Mouse (Mus musculus): ENCODE results near the gene Atp13a4.
A peak's percentile ranks its signal among the peaks of the same experiment; 100 is the strongest.

Gene Atp13a4

DNA sequence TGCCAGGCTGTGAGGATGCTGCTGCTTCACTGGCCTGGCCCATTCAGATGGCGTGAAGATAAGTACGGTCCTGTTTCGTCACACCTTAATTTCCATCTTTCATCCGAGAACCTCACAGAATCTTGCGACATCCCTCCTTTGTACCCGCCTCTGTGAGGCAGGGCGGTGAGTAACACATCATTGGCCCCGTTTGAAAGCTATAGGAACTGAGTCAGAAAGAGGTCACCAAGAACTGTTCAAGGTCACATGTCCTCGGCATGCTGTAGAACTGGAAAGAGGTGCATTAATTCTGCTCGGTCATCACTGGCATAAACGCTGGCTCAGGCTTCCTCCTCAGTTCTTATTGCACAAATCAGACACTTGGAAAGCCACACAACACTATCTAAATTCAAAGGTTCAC lies at the start of gene Atp13a4:
Gene Atp13a4 (minus strand): TSS at position 36 of the 400 bp plus-strand sequence.
- DNase-seq (ENCODE audit: low spot score) = no peak

DNA sequence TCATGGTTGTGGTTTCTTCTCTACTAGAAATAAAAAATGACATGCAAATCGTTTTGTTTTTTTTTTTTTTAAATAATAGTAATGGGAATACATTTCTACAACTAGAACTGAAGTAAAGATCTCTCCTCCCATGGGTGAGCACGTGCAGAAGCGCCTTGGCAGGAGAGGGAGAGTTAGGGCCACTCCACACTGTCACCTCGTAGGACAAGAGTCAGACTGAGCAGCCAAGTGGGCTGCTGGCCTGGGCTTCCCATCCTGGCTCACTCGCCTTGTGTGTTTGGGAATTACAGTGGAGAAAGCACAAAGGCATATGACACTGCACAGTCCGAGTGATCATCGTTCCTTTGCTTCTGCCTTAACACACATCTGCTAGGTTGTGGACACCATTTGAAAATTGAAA lies 47.5 kb upstream of the Atp13a4 start:
- DNase-seq (ENCODE audit: low spot score) = no peak

DNA sequence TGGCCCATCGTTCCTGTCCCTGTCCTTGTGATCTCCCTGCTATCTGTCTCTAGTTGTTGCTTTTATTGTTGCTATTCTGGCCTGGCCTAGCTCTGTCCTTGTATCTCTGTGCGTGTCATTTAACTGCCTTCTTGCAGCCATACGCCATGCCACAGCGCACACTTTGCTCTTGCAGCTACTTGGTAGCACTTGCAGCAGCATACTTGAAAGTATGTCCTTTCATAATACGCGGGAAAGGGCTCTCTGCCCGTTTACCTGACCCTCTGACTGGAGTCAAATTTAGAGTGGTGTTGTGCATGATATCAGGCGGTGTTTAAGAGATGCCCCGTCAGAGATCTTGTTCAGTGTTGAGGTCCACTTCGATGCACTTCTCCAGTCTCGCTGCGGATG lies 35.1 kb upstream of the Atp13a4 start:
- DNase-seq (ENCODE audit: low spot score) = peak; percentile 17

DNA sequence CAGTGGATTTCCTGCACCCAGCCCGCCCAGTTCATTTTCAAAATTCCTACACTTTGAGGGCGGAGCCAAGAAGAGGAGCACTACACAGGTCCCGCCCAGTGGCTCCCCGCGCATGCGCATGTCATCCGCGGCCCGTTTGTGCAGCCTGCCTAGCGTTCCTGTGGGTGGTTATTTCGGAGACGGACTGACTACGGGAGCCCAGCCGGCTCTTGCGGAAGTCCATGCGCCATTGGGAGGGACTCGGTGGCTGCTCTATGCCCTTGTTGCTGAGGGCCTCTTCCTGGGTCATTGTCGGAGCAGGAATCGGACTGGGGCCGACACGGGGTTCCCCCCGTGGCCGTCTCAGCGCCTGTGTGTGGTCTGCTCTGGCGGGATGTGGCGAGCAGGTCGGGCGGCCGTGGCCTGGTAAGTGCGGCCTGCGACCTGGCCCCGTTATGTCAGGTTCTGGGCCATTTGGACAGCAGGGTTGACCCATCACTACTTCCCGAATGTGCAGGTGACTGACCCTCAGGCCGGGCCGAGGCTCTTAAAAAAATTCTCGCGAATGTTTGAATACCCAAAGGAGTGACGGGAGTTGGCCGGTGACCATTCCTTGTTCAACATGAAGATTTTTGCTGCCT lies 34.6 kb upstream of the Atp13a4 start, which contains the start of gene Opa1:
Gene Opa1 (plus strand): TSS at position 168 of the 620 bp plus-strand sequence.
- peak; percentile 95 for DNase-seq (ENCODE audit: low spot score)

DNA sequence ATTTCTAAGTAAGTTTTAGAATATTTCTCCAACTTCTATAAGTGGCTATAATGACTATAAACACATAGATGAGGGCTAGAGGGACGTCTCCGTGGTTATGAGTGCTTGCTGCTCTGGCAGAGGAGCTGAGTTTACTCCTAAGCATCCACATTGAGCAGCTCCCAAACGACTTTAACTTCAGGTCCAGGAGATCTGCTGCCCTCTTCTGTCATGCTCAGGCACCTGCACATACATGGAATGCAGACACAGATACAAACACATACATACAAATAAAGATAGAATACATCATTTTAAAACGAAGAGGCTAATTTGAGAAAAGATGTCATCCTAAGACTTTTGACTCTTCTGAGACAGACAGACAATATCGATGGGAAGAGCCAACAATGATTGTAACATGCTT lies 31.0 kb upstream of the Atp13a4 start:
- DNase-seq (ENCODE audit: low spot score) = no peak

DNA sequence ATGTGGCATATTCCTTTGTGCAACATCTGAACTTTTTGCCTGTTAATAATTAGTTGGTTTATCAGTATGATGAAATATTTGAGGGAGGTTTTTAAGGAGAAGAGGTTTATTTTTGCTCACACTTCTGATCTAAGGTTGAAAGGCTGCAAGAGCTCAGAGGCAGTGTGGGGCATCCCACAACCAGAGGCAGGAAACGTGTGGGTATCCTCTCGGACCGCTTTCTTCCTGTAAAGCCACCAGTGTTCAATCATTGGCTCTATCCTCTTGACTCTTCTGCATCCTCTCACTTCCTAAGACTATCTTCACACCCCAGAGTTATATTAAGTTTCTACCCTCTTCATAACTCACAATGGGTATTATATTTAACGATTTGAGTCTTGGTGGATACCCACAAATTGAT lies 29.3 kb upstream of the Atp13a4 start:
- no peak for DNase-seq (ENCODE audit: low spot score)

DNA sequence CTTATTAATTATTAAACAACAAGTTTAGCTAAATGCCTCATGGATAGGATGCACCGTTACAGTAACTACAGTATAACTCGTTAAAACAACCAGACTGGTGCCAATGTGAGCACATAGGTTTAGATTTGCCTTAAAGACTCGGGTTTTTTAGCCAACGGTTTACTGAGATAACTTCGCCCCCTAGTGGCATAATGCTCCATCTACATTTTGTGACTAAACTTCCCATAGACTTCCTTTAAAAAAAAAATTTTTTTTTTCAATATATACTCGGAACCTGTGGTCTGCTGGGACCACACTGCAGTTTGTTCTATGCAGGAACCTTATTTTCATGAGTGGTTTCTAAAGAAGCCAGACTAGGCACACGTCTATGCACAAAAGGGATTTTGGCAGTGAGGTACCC lies 16.2 kb upstream of the Atp13a4 start:
- peak; percentile 22 for DNase-seq (ENCODE audit: low spot score)

DNA sequence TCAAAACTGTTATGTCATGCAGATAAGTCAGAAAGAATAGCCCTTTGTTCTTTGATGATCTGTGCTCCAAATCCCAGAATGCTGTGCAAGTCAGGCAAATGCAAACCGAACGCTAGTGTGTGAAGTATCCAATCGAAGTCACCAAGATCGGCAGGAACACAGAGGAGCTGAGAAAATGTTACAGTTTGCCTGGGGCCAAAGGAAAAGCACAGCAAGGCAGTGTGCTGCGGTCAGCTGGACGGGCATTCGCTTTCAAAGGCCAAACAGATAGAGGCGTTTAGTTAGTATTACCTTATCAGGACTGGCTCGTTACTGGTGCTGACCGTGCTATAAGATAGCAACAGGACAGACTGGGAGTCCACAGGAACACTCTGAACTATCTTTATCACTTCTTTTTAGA lies 15.8 kb upstream of the Atp13a4 start:
- no peak for DNase-seq (ENCODE audit: low spot score)

DNA sequence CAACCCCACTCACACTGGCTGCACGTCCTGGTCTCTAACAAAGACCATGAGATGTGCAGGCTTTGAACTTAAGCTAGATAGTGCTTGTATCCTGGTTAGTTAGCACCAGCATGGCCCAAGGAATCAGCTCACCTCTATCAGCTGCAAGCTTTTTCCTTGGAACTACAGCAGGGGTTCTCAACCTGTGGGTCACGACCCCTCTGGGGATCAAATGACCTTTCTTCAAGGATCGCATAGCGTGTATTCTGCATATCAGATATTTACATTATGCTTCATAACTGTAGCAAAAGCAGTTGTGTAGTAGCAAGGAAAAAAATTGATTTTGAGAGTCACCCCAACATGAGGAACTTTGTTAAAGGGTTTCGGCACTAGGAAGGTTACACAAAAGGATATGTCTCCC lies 15.0 kb upstream of the Atp13a4 start:
- DNase-seq (ENCODE audit: low spot score) = no peak

DNA sequence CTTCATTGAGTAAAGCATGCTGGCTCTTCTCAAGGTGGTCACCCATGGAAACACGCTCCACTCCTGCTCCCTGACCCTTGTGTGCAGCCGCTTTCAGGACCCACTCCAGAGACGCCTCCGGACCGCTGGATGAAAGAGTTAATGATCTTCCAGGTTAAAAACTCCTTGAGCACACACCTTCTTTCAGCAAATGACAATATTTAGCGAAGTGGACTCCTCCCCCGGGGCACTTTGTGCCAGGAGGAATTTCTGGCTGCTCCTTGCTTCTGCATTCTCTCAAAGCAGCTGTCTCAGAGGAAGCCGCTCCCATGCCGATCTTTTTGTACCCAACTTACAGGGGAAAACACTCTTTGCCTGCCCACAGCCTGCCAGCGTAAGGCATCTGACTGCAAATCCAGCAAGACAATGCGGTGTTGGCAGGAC lies 3.4 kb downstream of the Atp13a4 start:
- no peak for DNase-seq (ENCODE audit: low spot score)

DNA sequence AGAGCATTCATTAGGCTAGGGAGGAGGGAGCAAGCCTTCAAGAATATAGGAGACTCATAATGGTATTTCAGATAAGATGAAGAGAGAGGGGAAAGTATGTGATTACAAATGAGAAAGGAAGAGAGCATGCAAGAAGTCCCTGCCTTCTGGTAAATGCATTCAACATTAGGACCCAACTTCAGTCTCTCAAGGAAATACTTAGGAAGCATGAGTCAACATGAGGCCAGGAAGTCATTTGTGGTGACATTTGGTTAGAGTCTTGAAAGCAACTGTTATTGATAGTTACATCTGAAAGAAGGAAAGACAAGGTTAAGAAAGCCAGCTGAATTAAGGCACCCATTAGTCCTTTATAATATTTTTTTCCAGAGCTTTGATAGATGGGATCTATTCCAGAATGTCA lies 4.8 kb downstream of the Atp13a4 start:
- no peak for DNase-seq (ENCODE audit: low spot score)

DNA sequence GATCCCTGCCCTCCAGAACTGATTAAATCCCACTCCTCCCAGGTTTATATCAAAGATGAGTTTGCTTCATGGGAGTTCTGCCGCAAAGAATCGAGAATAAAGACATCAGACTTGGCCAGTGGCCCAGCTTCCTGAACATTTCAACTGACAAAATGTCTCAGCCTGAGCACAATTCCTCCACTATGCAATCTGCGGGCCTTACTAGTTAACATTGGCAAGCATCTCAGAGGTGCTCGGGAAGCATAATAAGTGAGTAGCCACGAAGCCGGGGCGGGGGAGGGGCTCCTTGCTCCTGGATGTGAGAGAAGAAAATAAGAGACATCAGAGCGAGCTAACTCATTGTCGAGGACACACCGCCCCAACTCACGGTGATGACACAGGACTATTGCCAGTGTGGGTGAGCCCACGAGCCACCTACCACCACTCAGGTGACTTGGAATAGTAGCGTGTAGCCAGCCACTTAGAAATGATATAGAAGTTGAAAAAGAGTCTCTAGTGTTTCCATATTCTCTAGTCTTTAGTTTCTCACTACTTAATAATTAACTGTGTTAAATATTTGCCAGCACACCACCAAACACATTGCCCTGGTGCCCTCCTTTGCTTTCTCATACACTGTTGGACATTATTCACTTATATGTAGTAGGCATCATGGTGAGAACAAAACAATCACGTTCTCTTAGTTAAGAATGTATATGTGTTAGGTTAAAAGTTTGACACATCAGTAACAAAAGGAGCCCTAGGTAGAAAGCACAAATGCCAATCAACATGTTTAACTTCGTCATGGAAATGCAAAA lies 8.1 kb downstream of the Atp13a4 start:
- no peak for DNase-seq (ENCODE audit: low spot score)

DNA sequence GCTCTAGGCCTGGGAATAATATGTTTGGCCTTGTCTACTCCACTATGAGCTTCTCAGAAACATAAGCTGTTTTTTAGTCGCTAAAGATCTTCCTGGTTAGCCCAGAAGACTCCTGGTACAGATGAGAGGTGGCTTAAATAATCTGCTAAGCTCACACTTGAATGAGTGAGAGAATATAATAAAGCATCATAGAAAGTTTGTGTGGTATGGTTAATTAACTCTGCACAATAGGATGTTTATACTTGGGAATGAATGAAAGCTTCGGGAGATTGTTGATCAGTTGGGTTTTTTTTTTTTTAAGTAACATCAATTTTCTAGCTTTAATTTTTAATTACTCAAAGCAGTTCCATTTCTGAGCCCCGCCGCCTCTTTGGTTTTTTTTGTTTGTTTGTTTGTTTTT lies 8.8 kb downstream of the Atp13a4 start:
- no peak for DNase-seq (ENCODE audit: low spot score)

DNA sequence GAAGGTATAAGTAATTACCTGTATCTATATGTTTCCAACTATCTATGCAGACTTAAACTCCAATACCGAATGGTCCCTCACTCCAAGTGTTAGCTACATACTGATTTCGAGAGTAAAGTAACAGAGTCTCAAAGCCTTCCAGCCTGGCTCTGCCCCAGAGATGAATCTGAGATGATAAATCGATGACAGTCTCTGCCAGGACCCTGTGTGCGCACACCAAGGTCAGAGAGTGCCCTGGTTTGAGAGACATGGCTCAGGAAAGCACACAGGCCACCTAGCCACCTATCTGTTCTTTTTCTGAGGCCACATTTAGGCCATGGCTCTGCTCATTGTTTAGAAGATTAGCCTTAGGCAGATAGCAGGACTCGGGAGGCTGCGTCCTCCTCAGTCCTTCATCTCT lies 11.0 kb downstream of the Atp13a4 start:
- DNase-seq (ENCODE audit: low spot score) = no peak

DNA sequence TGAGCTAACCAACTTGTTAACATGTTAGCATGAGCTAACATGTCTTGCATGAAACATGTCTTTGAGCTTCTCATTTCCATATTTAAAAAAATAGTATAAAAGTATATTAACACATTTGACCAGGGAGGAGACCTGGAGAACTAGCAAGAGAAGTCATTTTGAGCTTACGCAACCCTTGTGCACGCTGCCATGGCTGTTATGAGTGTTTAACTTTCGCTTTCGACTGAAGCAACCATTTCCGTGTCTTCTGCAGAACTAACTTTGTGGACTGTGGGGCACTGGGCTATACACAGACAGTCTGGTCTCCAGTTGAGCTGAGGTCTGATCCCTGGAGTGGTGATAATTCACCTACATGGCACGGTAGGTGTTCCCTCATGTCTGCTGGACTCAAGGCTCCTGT lies 17.6 kb downstream of the Atp13a4 start:
- no peak for DNase-seq (ENCODE audit: low spot score)

DNA sequence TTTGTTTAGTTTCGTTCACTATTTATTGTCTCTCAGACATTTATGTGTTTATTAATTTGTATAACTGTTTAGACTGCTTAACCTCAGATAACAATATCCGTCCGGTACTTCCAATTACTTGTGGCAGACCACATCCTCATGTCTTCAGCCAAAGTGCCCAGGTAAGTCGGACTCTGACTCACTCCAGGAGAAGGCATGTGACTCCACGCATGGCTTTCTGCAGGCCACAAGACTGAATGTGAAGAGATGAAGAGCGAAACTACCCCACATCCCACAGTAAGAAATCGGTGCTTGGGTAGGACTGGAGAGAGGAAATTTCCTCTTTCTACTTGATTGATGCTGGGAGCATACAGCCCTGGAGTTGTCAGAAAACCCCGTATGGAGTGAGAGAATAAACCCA lies 18.1 kb downstream of the Atp13a4 start:
- DNase-seq (ENCODE audit: low spot score) = no peak

DNA sequence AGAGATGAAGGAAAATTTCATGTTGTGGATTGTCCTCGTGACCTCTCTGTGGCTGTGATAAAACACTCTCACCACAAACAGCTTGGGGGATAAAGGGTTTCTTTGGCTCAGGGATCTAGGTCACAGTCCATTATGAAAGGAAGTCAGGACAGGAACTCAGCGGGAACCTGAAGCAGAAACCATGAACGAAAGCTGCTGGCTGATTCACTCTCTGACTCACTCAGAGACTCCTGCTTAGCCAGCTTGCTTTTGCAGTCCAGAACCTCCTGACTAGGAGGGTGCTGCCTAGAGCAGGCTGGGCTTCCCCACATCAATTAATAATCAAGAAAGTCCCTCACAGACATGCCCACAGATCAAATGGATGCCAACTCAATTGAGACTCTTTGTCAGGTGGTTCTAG lies 32.2 kb downstream of the Atp13a4 start:
- DNase-seq (ENCODE audit: low spot score) = no peak

DNA sequence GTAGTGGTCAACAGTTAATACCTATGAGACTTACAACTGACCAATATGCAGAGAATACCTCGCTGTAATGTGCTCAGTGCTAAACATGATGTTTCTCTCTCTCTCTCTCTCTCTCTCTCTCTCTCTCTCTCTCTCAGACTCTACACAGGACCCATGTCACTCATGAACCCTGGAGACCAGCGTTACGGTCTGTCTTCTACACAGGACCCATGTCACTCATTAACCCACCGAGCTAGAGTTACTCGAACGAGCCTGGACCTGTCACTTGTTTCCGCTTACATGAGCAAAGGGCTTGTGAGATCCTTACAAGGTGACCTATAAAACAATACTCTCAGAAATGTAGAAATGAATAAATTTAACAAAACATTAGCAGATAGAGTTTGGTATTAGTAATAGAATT lies 33.9 kb downstream of the Atp13a4 start:
- no peak for DNase-seq (ENCODE audit: low spot score)

DNA sequence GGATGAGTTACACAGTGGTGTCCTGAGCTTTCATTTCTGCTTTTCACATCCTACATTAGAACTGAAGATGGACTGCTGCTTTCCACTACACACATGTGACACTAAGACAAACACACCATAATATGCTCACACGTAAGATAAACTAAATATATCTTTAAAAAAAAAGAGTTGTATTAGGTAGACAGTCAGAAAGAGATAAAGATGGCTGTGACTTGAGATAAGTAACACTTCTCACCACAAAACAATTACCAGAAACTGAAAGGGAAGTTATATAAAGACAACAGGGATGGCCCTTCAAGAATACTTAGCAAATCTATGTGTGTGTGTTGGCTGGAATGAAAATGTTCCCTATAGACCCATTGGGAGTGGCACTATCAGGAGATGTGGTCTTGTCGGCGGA lies 34.8 kb downstream of the Atp13a4 start:
- DNase-seq (ENCODE audit: low spot score) = no peak

DNA sequence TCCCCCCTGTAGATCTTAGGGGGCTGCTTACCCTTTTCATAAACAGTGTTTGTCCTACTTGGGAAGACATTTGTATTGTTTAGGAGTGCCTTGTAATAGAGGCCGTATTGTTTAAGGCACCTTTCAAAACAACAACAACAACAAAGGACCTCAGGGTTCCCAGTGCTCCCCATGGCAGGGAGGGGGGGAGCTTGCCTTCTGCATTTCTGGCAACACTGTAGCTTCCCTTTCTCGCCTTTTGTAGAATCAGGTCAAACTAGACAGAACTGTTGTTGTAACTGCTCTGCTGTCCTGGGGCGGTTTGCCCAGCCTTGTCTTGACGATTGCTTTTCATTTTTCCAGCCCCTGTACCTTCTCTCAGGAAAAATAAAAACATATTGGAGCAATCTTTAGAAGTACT lies 40.0 kb downstream of the Atp13a4 start:
- no peak for DNase-seq (ENCODE audit: low spot score)

DNA sequence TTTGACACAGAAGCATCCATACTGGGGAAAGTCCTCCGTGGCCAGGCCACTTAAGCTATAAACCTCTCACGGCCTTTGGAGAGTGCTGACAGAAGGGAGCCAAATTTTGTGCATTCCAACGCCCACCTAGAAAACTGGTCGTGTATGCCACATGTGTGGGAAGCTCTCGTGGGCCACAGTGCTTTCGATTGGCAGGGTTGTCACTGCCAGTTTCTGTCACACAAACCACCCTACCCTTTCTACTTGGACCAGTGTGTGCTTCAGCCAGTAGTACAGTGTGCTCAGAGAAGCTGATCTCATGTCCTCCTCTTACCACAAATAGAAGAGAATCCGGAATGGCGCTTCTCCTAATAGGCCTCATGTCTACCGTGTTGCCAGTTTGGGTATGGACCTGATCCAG lies 40.5 kb downstream of the Atp13a4 start:
- DNase-seq (ENCODE audit: low spot score) = no peak

DNA sequence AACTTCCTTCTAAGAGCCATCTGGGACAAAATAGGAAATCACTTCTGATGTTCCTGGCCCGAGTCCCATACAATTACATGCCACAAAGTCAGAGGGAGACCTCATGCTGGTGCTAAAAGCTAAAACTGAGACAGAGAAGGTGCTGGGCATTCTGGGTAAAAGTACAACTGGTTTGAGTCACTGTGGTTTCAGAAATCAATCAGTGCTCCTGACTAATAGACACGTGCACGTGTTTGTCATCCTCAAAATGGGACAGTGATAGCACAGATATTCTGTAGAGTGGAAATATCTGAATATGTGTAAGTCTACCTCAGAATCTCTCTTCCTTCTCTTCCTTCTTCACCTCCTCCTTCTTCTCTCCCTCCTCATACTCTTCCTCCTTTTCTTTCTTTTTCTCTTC lies 53.6 kb downstream of the Atp13a4 start:
- no peak for DNase-seq (ENCODE audit: low spot score)

DNA sequence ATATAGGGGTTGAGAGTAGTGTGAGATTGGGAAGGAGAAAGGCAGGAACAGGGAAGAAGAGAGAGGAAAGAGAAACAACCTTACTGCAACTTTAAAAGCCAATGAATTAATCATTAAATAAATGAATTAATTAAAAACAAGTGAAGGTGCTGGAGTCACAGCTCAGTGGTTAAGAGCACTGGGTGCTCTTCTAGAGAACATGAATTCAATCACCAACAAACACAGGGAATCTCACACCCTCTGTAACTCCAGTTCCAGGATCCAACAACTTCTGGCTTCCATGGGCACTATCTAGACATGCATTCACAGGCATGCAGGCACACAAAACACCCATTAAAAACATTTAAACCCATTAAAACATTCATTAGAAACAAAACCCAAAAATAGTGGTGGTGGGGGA lies 63.2 kb downstream of the Atp13a4 start:
- DNase-seq (ENCODE audit: low spot score) = no peak

DNA sequence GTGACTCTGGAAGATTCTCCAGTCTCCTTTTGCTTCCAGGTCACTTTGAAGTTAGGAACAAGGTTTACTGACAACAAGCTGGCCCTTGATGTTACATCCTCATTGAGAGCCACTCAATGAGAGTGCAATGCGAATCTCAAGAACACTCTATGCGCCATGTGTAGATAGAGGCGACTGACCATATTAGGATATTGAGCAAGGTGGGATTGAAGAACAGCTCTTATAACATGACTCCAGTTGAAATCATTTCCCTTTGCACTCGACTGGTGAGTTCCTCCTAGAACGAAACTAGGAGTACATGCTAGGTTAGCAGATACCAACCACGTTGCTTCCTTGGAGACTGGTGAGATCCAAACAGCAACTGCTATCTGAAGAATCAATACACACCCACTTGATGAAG lies 64.3 kb downstream of the Atp13a4 start:
- DNase-seq (ENCODE audit: low spot score) = no peak
